15 mouse cellular contexts compared by ENCODE assay signal in genomic region chr12:26342086-26342485, GRCm38 (mm10).
DNase-seq lines count a peak whose midpoint lies in the region; ATAC-seq and TF ChIP-seq lines count a peak whose summit lies in the region.
"Had no signal": no experiment of that assay in that cellular context is flagged by ENCODE, and none has a peak within 500 bp of the region (broad histone marks: within the 10 kb centered on the region; RNA-seq: fewer than 3 reads in every experiment).

No protein-coding gene starts in this region.

- H3K9ac ChIP-seq in heart, embryonic 14.5 days (ENCODE audit: low read length), result no peak overlapping the region
- H3K9ac ChIP-seq in kidney, postnatal 0 days (ENCODE audit: low read depth, low read length), result no peak overlapping the region
- H3K9ac ChIP-seq in embryonic facial prominence, embryonic 14.5 days (ENCODE audit: low read depth, low read length), result no peak overlapping the region
- H3K9ac ChIP-seq: embryonic facial prominence, embryonic 15.5 days; forebrain, embryonic 12.5 days; liver, embryonic 13.5 days had no signal

- intact Hi-C loops in left cerebral cortex, adult 2 months (cut with DNase I), result no loop called here

- peak overlapping the region; percentile 40 to 62 for H3K27ac ChIP-seq in heart, embryonic 14.5 days (replicated peaks in 1 of 2; ENCODE audit: control insufficient read depth in 1 of 2, insufficient read depth in 1 of 2, low read depth in 2 of 2, low read length in 2 of 2)
- 0 out of 2 replicates have a peak overlapping the region, but pooled peaks have one; percentile 8 for H3K27ac ChIP-seq in kidney, postnatal 0 days
- H3K27ac ChIP-seq in embryonic facial prominence, embryonic 14.5 days (replicated peaks; ENCODE audit: low read depth, low read length), result no peak overlapping the region
- H3K27ac ChIP-seq in left cerebral cortex, adult 2 months, result no peak overlapping the region
- H3K27ac ChIP-seq: embryonic facial prominence, embryonic 15.5 days; forebrain, embryonic 12.5 days; liver, embryonic 13.5 days; midbrain, embryonic 10.5 days had no signal

- peaks cover 2 to 5% of the 10 kb centered on the region in 2 experiments; a peak in 1 of 4 replicates for H3K4me1 ChIP-seq in heart, embryonic 14.5 days (ENCODE audit: control insufficient read depth in 2 of 2, insufficient read depth in 2 of 2, low read length in 2 of 2)
- no peaks in the 10 kb centered on the region for H3K4me1 ChIP-seq in kidney, postnatal 0 days (replicated peaks; ENCODE audit: insufficient read depth, low read length)
- H3K4me1 ChIP-seq in embryonic facial prominence, embryonic 14.5 days (ENCODE audit: control insufficient read depth, insufficient read depth, low read length), result 0 out of 2 replicates have a peak, but pooled peaks cover 3% of the 10 kb centered on the region
- H3K4me1 ChIP-seq: liver, embryonic 13.5 days had no signal

- no peaks in the 10 kb centered on the region for H3K9me3 ChIP-seq in heart, embryonic 14.5 days (ENCODE audit: control insufficient read depth, low read length)
- H3K9me3 ChIP-seq in kidney, postnatal 0 days (replicated peaks; ENCODE audit: low read length), result no peaks in the 10 kb centered on the region
- no peaks in the 10 kb centered on the region for H3K9me3 ChIP-seq in embryonic facial prominence, embryonic 14.5 days (ENCODE audit: control insufficient read depth, low read length)
- H3K9me3 ChIP-seq: embryonic facial prominence, embryonic 15.5 days; forebrain, embryonic 12.5 days; liver, embryonic 13.5 days; midbrain, embryonic 10.5 days had no signal

- no peak for TF ChIP-seq CTCF in kidney, postnatal 0 days (IDR thresholded peaks at IDR 0.05; ENCODE audit: low read depth)
- no peak for TF ChIP-seq CTCF in left cerebral cortex, adult 2 months (IDR thresholded peaks at IDR 0.05)

- H3K4me3 ChIP-seq in heart, embryonic 14.5 days (ENCODE audit: control insufficient read depth in 1 of 2, insufficient read depth in 1 of 2, low read depth in 1 of 2, low read length in 2 of 2), result no peak overlapping the region
- no peak overlapping the region for H3K4me3 ChIP-seq in kidney, postnatal 0 days (replicated peaks; ENCODE audit: low read depth, low read length)
- H3K4me3 ChIP-seq in embryonic facial prominence, embryonic 14.5 days (ENCODE audit: low read depth, low read length), result no peak overlapping the region
- no peak overlapping the region for H3K4me3 ChIP-seq in left cerebral cortex, adult 2 months
- H3K4me3 ChIP-seq: embryonic facial prominence, embryonic 15.5 days; forebrain, embryonic 12.5 days; liver, embryonic 13.5 days; midbrain, embryonic 10.5 days had no signal

- DNase-seq in heart, adult 18-20 months, result no peak
- DNase-seq in kidney, postnatal 0 days (ENCODE audit: low spot score), result no peak
- no peak for DNase-seq in kidney, postnatal 36 days
- DNase-seq in 3T3-L1 (ENCODE audit: low read depth, low spot score), result peak; percentile 13
- DNase-seq in embryonic facial prominence, embryonic 14.5 days (ENCODE audit: low spot score), result peak; percentile 41
- DNase-seq in left cerebral cortex, adult 2 months (ENCODE audit: extremely low spot score in 1 of 2, low spot score in 2 of 2), result no peak
- no peak for DNase-seq in ovary, adult 18-20 months (ENCODE audit: low spot score)
- DNase-seq: adrenal gland, postnatal 36 days; cerebellum, postnatal 36 days; liver, embryonic 13.5 days; thymus, adult 2 months had no signal

- H3K36me3 ChIP-seq in heart, embryonic 14.5 days (ENCODE audit: control insufficient read depth, insufficient read depth, low read length), result no peaks in the 10 kb centered on the region
- H3K36me3 ChIP-seq in kidney, postnatal 0 days (ENCODE audit: insufficient read depth, low read length), result 0 out of 2 replicates have a peak, but pooled peaks cover 3% of the 10 kb centered on the region
- peaks cover 17% of the 10 kb centered on the region; the same call in 1 of the 2 replicates for H3K36me3 ChIP-seq in embryonic facial prominence, embryonic 14.5 days (ENCODE audit: control insufficient read depth, insufficient read depth, low read length)
- H3K36me3 ChIP-seq: liver, embryonic 13.5 days had no signal

- no peak for ATAC-seq in heart, embryonic 14.5 days (ENCODE audit: insufficient number of reproducible peaks, insufficient read depth, low FRiP score, low read depth)
- no peak for ATAC-seq in kidney, postnatal 0 days (replicated peaks; ENCODE audit: low FRiP score, low read depth)
- no peak for ATAC-seq in embryonic facial prominence, embryonic 14.5 days (ENCODE audit: low read depth)

- WGBS in heart, embryonic 14.5 days, result 48% methylated on average over 4 of the region's 4 CpGs
- 66% methylated on average over 4 of the region's 4 CpGs for WGBS in kidney, postnatal 0 days
- WGBS in embryonic facial prominence, embryonic 14.5 days, result 43% methylated on average over 4 of the region's 4 CpGs

- H3K4me2 ChIP-seq in heart, embryonic 14.5 days (ENCODE audit: low read length), result no peak overlapping the region
- no peak overlapping the region for H3K4me2 ChIP-seq in kidney, postnatal 0 days (ENCODE audit: low read length)
- no peak overlapping the region for H3K4me2 ChIP-seq in embryonic facial prominence, embryonic 14.5 days (ENCODE audit: low read depth, low read length)
- H3K4me2 ChIP-seq: embryonic facial prominence, embryonic 15.5 days; forebrain, embryonic 12.5 days; liver, embryonic 13.5 days had no signal

- no peaks in the 10 kb centered on the region for H3K27me3 ChIP-seq in heart, embryonic 14.5 days (ENCODE audit: control insufficient read depth, insufficient read depth, low read length)
- H3K27me3 ChIP-seq in kidney, postnatal 0 days (ENCODE audit: insufficient read depth, low read length), result no peaks in the 10 kb centered on the region
- H3K27me3 ChIP-seq in embryonic facial prominence, embryonic 14.5 days (replicated peaks; ENCODE audit: control insufficient read depth, insufficient read depth, low read length), result no peaks in the 10 kb centered on the region
- H3K27me3 ChIP-seq: embryonic facial prominence, embryonic 15.5 days; forebrain, embryonic 12.5 days; liver, embryonic 13.5 days had no signal

Comparison
In these comparisons a context has a peak if more than half of its experiments do, and no peak if none do; other contexts are left out.
1. H3K27ac ChIP-seq: peak in heart, embryonic 14.5 days (2 of 2) and kidney, postnatal 0 days (single experiment); none in embryonic facial prominence, embryonic 14.5 days (single experiment) and left cerebral cortex, adult 2 months (single experiment).
2. DNase-seq: peak in 3T3-L1 (single experiment) and embryonic facial prominence, embryonic 14.5 days (single experiment); none in heart, adult 18-20 months (0 of 2), kidney, postnatal 0 days (single experiment), kidney, postnatal 36 days (0 of 2), left cerebral cortex, adult 2 months (0 of 2) and ovary, adult 18-20 months (single experiment).